Mouse (Mus musculus): ENCODE data around the gene Fbxw2.
A peak's percentile ranks its signal among the peaks of the same experiment; 100 is the strongest.
"Not testable (repeated sequence)": the region's sequence is repeated elsewhere in the genome, so short reads cannot be mapped to it uniquely, and the experiment has no call there.

Gene Fbxw2

DNA sequence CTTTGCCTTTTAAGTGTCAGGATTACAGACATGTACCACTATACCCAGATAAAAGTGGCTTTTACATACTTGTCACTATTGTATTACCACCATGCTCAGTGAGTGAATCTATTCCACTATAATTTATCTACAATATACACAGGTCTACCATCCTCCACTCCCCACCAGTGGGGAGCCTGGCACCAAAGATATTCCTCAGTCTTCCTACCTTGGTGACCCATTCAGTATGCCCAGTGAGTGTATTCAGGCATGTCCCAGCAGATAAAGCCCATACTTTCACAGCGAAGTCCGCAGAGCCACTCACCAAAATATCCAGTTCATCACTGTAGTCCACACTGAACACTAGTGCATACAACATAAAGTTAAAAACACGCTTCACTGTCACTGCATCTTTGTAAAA is 15.3 kb downstream of the Fbxw2 start:
- DNase-seq = no peak

GRCm38 (mm10) chr2:34809568-34809967 is 16.5 kb downstream of the Fbxw2 start:
- no peak for DNase-seq

- DNase-seq = no peak
Measured at GRCm38 (mm10) chr2:34808057-34808456, 18.1 kb downstream of the Fbxw2 start.

- DNase-seq = peak in 1 of 2 experiments; percentile 38
Measured at GRCm38 (mm10) chr2:34805364-34805950, 20.7 kb downstream of the Fbxw2 start.

- peak; percentile 51 to 54 for DNase-seq
Measured at GRCm38 (mm10) chr2:34804815-34805214, 21.3 kb downstream of the Fbxw2 start.

DNA sequence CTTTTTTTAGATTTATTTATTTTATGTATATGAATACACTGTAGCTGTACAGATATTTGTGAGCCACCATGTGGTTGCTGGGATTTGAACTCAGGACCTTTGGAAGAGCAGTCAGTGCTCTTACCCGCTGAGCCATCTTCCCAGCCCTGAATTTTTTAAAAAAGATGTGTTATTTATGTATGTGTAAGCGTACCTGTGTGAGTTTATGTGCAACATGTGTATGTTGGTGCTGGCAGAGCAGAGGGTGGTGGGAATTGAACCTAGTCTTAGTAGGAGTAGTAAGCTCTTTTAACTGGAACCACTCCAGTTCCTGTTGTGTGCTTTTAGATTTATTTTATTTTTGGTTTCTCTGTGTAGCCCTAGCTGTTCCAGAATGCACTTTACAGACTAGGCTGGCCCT is 21.9 kb downstream of the Fbxw2 start:
- DNase-seq = no peak

DNA sequence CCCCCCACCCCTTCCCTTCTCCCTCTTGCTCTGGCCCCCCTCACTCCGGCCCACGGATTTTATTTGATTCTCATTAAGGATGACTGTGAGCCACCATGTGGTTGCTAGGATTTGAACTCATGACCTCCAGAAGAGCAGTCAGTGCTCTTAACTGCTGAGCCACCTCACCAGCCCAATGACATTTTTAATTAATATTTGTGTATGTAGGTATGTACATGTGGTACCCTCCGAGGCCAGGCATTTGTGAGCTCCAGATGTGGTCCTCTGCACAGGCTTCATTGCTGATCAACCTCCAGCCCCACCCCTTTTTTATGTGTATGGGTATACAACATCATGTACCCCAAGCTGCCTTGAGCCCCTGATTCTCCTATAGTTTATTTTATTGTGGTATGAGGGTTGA is 22.4 kb downstream of the Fbxw2 start:
- DNase-seq = no peak

DNA sequence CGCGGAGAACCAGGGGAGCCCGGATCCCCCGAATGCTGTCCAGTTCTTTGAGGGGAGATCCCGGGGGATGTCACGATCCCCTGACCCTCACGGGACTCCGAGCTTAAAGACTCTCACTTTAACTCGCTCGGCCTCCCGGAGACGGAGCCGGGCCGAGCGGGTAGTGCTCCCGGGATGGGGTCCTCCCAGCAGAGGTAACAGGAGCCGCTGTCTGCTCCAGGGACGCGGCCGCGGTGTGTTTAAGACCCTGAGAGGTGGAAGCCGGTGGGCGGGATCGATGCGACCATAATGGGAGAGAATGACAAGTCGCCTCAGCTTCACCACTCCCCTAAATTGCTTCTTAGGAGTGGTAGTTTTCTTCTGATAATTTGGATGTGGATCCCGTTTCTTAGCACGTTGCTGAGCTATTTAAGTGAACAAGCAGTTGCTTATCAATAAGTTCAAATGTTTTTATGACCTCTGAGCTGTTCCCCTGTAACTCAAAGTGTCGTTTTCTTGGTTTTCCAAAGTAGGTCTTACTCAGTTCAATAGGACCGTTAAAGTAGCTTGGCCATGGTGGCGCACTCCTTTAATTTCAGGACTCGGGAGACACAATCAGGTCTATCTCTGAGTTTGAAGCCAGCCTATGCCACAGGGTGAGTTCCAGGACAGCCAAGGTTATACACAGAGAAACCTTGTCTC is 23.4 kb downstream of the Fbxw2 start:
- DNase-seq = peak; percentile 21 to 51

GRCm38 (mm10) chr2:34801516-34802482 is 24.3 kb downstream of the Fbxw2 start:
- DNase-seq = peak; percentile 99

DNA sequence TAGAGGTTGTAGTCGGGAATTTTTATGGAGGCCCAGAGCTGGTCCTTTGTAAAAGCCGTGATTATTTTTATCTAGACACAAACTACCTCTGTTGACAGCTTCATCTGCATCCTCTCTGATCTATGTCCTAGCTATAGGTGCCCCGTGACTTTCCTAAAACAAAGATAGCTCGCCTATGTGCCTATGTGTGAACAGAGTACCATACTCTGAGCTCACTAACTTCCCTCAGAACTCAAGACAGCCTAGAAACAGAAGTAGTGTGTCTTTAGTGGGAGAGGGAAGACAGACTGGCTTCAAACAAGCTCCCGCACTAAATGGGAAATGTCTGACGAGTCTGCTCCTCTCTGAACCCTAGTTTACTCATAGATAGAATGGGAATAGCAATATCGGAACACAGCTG is 25.7 kb downstream of the Fbxw2 start:
- DNase-seq = no peak

DNA sequence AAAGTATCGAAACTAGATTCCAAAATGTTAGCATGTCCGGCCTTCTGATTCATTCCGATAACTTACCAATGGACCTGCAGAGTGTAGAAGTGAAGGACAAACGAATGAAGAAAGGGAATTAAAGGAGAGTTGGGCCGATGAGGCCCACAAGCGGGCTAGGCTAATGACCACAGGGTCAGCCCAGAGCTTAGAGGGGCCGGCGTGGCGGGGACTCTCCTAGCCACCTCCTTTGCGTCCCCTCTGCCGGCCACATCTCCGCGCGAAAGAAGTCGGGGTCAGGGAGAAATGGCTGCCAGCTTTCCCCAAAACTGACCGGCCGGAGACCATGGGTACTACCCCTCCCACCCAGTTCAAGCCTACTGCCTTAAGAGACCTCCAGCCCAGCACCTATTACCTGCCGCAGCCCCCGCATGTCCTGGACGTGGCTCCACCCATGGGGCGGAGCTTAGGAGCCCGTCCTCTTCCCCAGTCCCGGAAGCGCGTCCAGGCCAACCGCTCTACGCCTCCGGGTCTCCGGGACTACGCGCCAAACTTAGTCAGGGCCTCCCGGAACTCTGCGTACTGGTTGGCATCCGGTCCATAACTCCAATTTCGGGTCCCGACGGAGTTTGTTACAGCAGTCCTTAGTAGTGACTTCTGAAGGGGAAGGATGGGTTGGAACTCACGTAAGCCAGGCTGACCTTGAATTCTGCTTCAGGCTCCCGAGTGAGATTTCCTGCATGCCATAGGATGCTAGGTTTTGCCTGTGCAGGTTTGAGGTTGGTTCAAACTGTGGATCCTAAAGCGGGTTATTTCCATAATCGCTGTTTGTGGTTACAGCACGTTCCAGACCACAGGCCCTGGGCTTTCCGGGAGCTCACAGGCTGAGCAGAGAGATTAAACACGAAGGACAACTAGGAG is 26.5 kb downstream of the Fbxw2 start, which contains the start of gene Rabepk:
Gene Rabepk, minus strand, starts transcription at position 556 of the 900 bp plus-strand sequence.
- DNase-seq = peak; percentile 89 to 95

GRCm38 (mm10) chr2:34795426-34795825 is 30.7 kb downstream of the Fbxw2 start:
- DNase-seq = no peak

GRCm38 (mm10) chr2:34794511-34794910 is 31.6 kb downstream of the Fbxw2 start:
- no peak for DNase-seq

DNA sequence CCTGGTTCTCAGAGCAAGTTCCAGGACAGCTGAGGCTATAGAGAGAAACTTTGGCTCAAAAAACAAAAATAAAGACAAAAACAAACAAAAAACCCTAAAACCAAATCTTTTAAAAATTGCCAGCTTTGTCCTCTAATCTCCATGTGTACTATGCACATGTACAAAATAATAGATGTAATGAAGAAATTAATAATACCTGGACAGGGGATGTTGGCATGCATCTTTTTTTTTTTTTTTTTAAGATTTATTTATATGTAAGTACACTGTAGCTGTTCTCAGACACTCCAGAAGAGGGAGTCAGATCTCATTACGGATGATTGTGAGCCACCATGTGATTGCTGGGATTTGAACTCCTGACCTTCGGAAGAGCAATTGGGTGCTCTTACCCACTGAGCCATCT is 33.6 kb downstream of the Fbxw2 start:
- not testable (repeated sequence) for DNase-seq

- DNase-seq = no peak
Measured at GRCm38 (mm10) chr2:34790282-34790681, 35.8 kb downstream of the Fbxw2 start.

GRCm38 (mm10) chr2:34784085-34784484 is 42.0 kb downstream of the Fbxw2 start:
- peak; percentile 54 to 56 for DNase-seq

DNA sequence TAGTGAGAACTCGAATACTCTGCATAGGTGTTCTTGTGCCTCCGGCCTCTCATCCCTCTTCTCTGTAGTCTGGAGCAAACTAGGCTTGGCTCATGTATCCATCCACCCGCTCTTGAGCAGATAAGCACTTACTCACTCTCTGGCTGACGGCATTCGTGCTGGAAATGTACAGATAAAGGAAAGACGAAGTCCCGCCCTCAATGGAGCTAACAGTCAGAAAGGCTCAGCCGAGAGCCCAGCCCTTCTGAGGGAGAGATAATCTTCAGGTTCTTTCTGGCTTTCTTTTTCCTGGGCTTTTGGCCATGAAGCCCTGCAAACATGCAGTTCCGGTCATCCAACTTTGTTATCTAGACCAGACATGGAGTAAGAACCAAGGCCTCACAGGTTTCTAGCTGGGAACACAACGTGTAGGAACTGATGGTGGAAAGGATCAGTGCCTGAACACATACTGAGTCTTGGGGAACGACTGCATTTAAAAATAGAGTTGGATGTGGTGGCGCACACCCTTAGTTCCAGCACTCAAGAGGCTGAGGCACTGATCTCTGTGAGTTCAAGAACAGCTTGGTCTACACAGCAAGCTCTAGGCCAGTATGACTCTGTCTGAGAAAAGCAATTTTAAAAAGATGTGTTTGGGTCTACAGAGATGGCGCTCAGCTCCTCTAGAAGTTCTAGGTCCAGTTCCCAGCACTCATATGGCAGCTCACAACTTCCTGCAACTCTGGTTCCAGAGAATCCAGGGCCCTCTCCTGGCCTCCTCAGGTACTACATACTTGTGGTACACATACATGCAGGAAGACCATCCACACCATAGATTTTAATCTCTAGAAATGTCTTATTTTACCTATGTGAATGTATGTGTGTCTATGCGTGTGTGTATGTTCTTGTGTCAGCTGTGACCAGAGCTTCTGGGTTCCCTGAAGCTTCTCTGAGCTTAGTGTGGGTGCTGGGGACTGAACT is 42.8 kb downstream of the Fbxw2 start:
- DNase-seq = no peak

- DNase-seq = no peak
Measured at GRCm38 (mm10) chr2:34777237-34777868, 48.8 kb downstream of the Fbxw2 start.

DNA sequence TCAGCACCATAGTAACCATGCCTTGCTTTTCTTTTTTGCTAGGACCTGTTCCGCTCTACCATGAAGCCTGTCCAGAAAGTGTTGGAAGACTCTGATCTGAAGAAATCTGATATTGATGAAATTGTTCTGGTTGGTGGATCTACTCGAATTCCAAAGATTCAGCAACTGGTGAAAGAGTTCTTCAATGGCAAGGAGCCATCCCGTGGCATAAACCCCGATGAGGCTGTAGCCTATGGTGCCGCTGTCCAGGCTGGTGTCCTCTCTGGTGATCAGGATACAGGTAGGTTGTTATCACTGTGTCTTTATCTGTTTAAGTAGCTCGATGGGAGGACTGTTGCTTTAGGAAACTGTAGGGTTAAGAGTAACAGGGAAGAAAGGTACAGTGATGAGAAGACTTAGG is 51.6 kb downstream of the Fbxw2 start:
- no peak for DNase-seq

DNA sequence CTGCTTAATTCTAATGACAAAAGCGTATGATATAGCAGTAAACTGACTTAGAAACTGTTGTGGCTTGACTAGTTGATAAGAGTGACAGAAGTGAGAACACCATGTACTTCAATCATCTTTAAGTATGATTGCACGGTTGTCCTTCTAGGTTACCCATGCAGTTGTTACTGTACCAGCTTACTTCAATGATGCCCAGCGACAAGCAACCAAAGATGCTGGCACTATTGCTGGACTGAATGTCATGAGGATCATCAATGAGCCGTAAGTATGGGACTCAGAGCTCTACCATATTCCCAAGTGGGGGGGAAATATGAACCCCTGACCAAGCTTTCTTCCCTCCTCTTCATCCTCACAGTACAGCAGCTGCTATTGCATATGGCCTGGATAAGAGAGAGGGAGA is 52.4 kb downstream of the Fbxw2 start:
- no peak for DNase-seq

Measured in kidney, postnatal 25 days (tissue).